In the genomic region with DNA sequence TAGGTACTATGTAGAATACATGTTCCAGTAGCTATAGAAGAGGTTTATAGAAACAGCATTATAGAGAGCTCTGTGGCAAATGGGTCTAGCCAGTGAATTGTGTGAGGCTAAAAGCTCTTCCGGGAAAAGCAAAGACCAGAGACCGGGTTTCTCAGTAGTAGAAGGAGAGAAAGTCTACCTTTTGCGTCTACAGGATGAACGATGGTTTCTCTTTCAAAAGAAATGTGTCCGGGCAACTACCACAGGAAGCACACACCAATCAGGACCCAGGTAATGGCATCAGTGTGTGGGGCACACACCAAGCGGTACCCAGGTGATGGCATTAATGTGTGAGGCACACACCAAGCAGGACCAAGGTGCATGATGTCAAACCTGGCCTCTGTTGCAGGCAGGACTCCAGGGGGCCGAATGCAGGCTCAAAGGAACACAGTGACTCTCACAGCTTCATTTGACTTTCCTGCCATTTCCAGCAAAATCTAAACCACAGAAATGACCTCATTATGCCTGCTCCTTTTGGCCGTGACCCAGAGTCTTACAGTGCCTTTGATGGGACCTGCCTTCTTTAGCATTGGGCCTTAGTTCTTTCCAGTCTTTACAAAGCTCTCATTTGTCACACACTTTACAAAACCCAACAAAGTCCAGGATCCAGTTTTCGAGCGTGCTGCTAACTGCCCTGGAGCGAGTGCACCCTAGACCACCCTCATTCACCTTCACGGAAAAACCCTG, we compare ENCODE assay signal across 20 mouse cellular contexts. TPM values are rescaled to one million over a fixed set of nuclear protein-coding genes. Genes with fewer than 3 reads are reported as not detected.
DNase-seq lines count a peak whose midpoint lies in the region; ATAC-seq and TF ChIP-seq lines count a peak whose summit lies in the region.
"Had no signal": no experiment of that assay in that cellular context is flagged by ENCODE, and none has a peak within 500 bp of the region (broad histone marks: within the 10 kb centered on the region; RNA-seq: fewer than 3 reads in every experiment).

No protein-coding gene starts in this region.

- WGBS in intestine, embryonic 16.5 days: 89% methylated on average over 12 of the region's 12 CpGs
- 40% methylated on average over 12 of the region's 12 CpGs for WGBS in small intestine, adult 2 months
- 88% methylated on average over 12 of the region's 12 CpGs for WGBS in midbrain, embryonic 15.5 days

- peak overlapping the region; percentile 47 for H3K4me2 ChIP-seq in intestine, embryonic 16.5 days (ENCODE audit: low read depth, low read length)
- no peak overlapping the region for H3K4me2 ChIP-seq in midbrain, embryonic 15.5 days
- H3K4me2 ChIP-seq: embryonic facial prominence, embryonic 15.5 days; heart, embryonic 13.5 days; hindbrain, embryonic 13.5 days; liver, embryonic 13.5 days; lung, embryonic 14.5 days had no signal

- in situ Hi-C loops in Patski (cut with MboI; ENCODE audit: low pct_unique_long_range_greater_than_20kb): loop anchor here (25.0 kb wide), 1 partner anchor 558 kb away; no protein-coding TSS in a partner anchor

- H3K27ac ChIP-seq in intestine, embryonic 16.5 days (ENCODE audit: low read length): no peak overlapping the region
- peak overlapping the region; percentile 98 for H3K27ac ChIP-seq in small intestine, adult 2 months (ENCODE audit: insufficient read depth, low read depth, low read length)
- H3K27ac ChIP-seq in midbrain, embryonic 15.5 days: no peak overlapping the region
- H3K27ac ChIP-seq: embryonic facial prominence, embryonic 15.5 days; heart, embryonic 13.5 days; hindbrain, embryonic 13.5 days; kidney, postnatal 0 days; layer of hippocampus, adult 2 months; liver, embryonic 13.5 days had no signal

- H3K36me3 ChIP-seq in intestine, embryonic 16.5 days (ENCODE audit: control insufficient read depth, insufficient read depth, low read length): no peaks in the 10 kb centered on the region
- peaks cover 2% of the 10 kb centered on the region; the same call in 1 of the 2 replicates for H3K36me3 ChIP-seq in small intestine, adult 2 months (ENCODE audit: control insufficient read depth, insufficient read depth, low read length)
- H3K36me3 ChIP-seq in midbrain, embryonic 15.5 days (replicated peaks): no peaks in the 10 kb centered on the region
- H3K36me3 ChIP-seq: embryonic facial prominence, embryonic 15.5 days; heart, embryonic 13.5 days; hindbrain, embryonic 13.5 days; liver, embryonic 13.5 days had no signal

- no peak for TF ChIP-seq CTCF in Patski (IDR thresholded peaks at IDR 0.05)
- no peak for TF ChIP-seq CTCF in small intestine, adult 2 months (IDR thresholded peaks at IDR 0.05; ENCODE audit: extremely low read depth, insufficient read length, insufficient replicate concordance, low read depth, low read length)

- CTCF ChIA-PET in Patski (lab: Charles Lee): interaction anchor here (0.7 to 2.7 kb wide), 5 partner anchors 11 to 566 kb away, joined by 3 to 14 read pairs (median 4); no protein-coding TSS in a partner anchor

- no peaks in the 10 kb centered on the region for H3K4me1 ChIP-seq in intestine, embryonic 16.5 days (ENCODE audit: control insufficient read depth, insufficient read depth, low read length)
- H3K4me1 ChIP-seq in small intestine, adult 2 months (ENCODE audit: control insufficient read depth, insufficient read depth, insufficient read length, low read length): peaks cover 27% of the 10 kb centered on the region; the same call in 1 of the 2 replicates
- H3K4me1 ChIP-seq in midbrain, embryonic 15.5 days: no peaks in the 10 kb centered on the region
- H3K4me1 ChIP-seq: heart, embryonic 13.5 days; hindbrain, embryonic 13.5 days; liver, embryonic 13.5 days had no signal

- no peak for ATAC-seq in Patski
- no peak for ATAC-seq in intestine, embryonic 16.5 days
- ATAC-seq in midbrain, embryonic 15.5 days (replicated peaks): no peak

- H3K9me3 ChIP-seq in intestine, embryonic 16.5 days (ENCODE audit: control insufficient read depth, low read length): no peaks in the 10 kb centered on the region
- H3K9me3 ChIP-seq in midbrain, embryonic 15.5 days: no peaks in the 10 kb centered on the region
- H3K9me3 ChIP-seq: embryonic facial prominence, embryonic 15.5 days; heart, embryonic 13.5 days; hindbrain, embryonic 13.5 days; liver, embryonic 13.5 days had no signal

- peak overlapping the region; percentile 18; the same call in 1 of the 2 replicates for H3K4me3 ChIP-seq in intestine, embryonic 16.5 days (ENCODE audit: low read length)
- H3K4me3 ChIP-seq in small intestine, adult 2 months (ENCODE audit: low read depth, low read length): peak overlapping the region; percentile 54
- H3K4me3 ChIP-seq in midbrain, embryonic 15.5 days: no peak overlapping the region
- H3K4me3 ChIP-seq: embryonic facial prominence, embryonic 15.5 days; heart, embryonic 13.5 days; hindbrain, embryonic 13.5 days; layer of hippocampus, adult 2 months; liver, embryonic 13.5 days had no signal

- DNase-seq in cerebellum, adult 9-10 months: peak; percentile 37
- no peak for DNase-seq in cerebellum, postnatal 36 days
- peak; percentile 17 for DNase-seq in Patski (ENCODE audit: low read depth, low spot score)
- DNase-seq in lung, postnatal 36 days: no peak
- no peak for DNase-seq in kidney, postnatal 4 days
- DNase-seq: cerebellum, adult 9-11 months; kidney, adult 11 months; layer of hippocampus, postnatal 36 days; liver, embryonic 13.5 days; lung, embryonic 14.5 days; lung, postnatal 4 days; thymus, postnatal 36 days had no signal

- no peak for TF ChIP-seq POLR2A in small intestine, adult 2 months (IDR thresholded peaks at IDR 0.05; ENCODE audit: low read depth, low read length)

- POLR2A ChIA-PET in Patski (lab: Charles Lee): interaction anchor here (0.8 kb wide), 1 partner anchor 493 kb away, joined by 3 read pairs; no protein-coding TSS in a partner anchor

- H3K9ac ChIP-seq in intestine, embryonic 16.5 days (ENCODE audit: low read depth, low read length): no peak overlapping the region
- no peak overlapping the region for H3K9ac ChIP-seq in midbrain, embryonic 15.5 days
- H3K9ac ChIP-seq: embryonic facial prominence, embryonic 15.5 days; heart, embryonic 13.5 days; hindbrain, embryonic 13.5 days; liver, embryonic 13.5 days; lung, embryonic 14.5 days had no signal

- H3K27me3 ChIP-seq in Patski: no peaks in the 10 kb centered on the region
- no peaks in the 10 kb centered on the region for H3K27me3 ChIP-seq in intestine, embryonic 16.5 days (replicated peaks; ENCODE audit: control insufficient read depth, insufficient read depth, low read length)
- no peaks in the 10 kb centered on the region for H3K27me3 ChIP-seq in small intestine, adult 2 months (ENCODE audit: control insufficient read depth, insufficient read depth, low read length)
- no peaks in the 10 kb centered on the region for H3K27me3 ChIP-seq in midbrain, embryonic 15.5 days (replicated peaks)
- H3K27me3 ChIP-seq: embryonic facial prominence, embryonic 15.5 days; heart, embryonic 13.5 days; hindbrain, embryonic 13.5 days; liver, embryonic 13.5 days had no signal

RNA-seq across cellular contexts. Expression of a gene that starts 1.4 kb away (rescaled TPM):
- 0.06 TPM for polyA plus RNA-seq in Patski (2021)
- polyA plus RNA-seq in intestine, embryonic 16.5 days (2015; fragmentation: Nextera tagmentation; extraction: Ambion mirVana): 9.4 and 10.2 TPM in 2 replicates
- 5.1 and 22.8 TPM in 2 replicates for polyA plus RNA-seq in small intestine, adult 2 months (2012; rRNA removed)
- 0.10 and 0.22 TPM in 2 replicates for polyA plus RNA-seq in midbrain, embryonic 15.5 days (2015; fragmentation: Nextera tagmentation; extraction: Ambion mirVana)
- polyA plus RNA-seq: liver, embryonic 13.5 days; lung, embryonic 14.5 days had no signal

RNA-seq across cellular contexts. Expression of a gene that starts 55.3 kb away (rescaled TPM):
- 198 TPM for polyA plus RNA-seq in Patski (2021)
- polyA plus RNA-seq in intestine, embryonic 16.5 days (2015; fragmentation: Nextera tagmentation; extraction: Ambion mirVana): 32.8 and 34.4 TPM in 2 replicates
- polyA plus RNA-seq in small intestine, adult 2 months (2012; rRNA removed): 134 and 169 TPM in 2 replicates
- polyA plus RNA-seq in midbrain, embryonic 15.5 days (2015; fragmentation: Nextera tagmentation; extraction: Ambion mirVana): 41.8 and 42.8 TPM in 2 replicates

Comparison
In these comparisons a context has a peak if more than half of its experiments do, and no peak if none do; other contexts are left out.
1. DNase-seq: peak in cerebellum, adult 9-10 months (single experiment) and Patski (single experiment); none in cerebellum, postnatal 36 days (0 of 2), lung, postnatal 36 days (single experiment) and kidney, postnatal 4 days (0 of 2).